Mouse (Mus musculus): ENCODE data around the gene Afap1. TPM values are rescaled to one million over a fixed set of nuclear protein-coding genes. Genes with fewer than 3 reads are reported as not detected.

The Afap1 gene
- polyA plus RNA-seq (2015; fragmentation: Nextera tagmentation; extraction: Ambion mirVana), result 3.8 and 5.6 TPM in 2 replicates

GRCm38 (mm10) chr5:35893093-35893804 lies at the start of gene Afap1:
TSS of gene Afap1 (plus strand) at chr5:35893319.

Other genes with a start within 250 kb of the Afap1 start
- gene Htra3, start 213.5 kb upstream of the Afap1 start, polyA plus RNA-seq (2015; fragmentation: Nextera tagmentation; extraction: Ambion mirVana), result 20.8 and 29.6 TPM in 2 replicates
- 3.1 and 4.6 TPM in 2 replicates for gene Sh3tc1, start 153.3 kb upstream of the Afap1 start, polyA plus RNA-seq (2015; fragmentation: Nextera tagmentation; extraction: Ambion mirVana)
- gene Ablim2, start 135.4 kb upstream of the Afap1 start, polyA plus RNA-seq (2015; fragmentation: Nextera tagmentation; extraction: Ambion mirVana), result 0.40 and 0.43 TPM in 2 replicates

All from spleen, postnatal 0 days (tissue).